Mouse (Mus musculus): ENCODE measurements around the gene Hipk3. TPM values are rescaled to one million over a fixed set of nuclear protein-coding genes. Genes with fewer than 3 reads are reported as not detected.

Hipk3 gene
- polyA plus RNA-seq, 1 experiment from 2014 or later: 71.4 TPM

- no peak for ATAC-seq (ENCODE audit: insufficient number of reproducible peaks, low FRiP score)
- Histone ChIP-seq H3K9me3 (replicated peaks) (no peaks in the 10 kb centered on the region), H3K27ac (ENCODE audit: poor library complexity, severe bottlenecking) (no peak overlapping the region), H3K9ac (no peak overlapping the region), H3K4me1 (replicated peaks) (peaks cover 10% of the 10 kb centered on the region), H3K4me2 (no peak overlapping the region), H3K36me3 (no peaks in the 10 kb centered on the region), H3K4me3 (no peak overlapping the region), H3K27me3 (replicated peaks) (peaks cover 58% of the 10 kb centered on the region)
- WGBS: 79% methylated on average over 3 of the region's 3 CpGs
Measured at GRCm38 (mm10) chr2:104413011-104413410, 81.2 kb downstream of the Hipk3 start.

- Histone ChIP-seq H3K9me3 (replicated peaks) (no peaks in the 10 kb centered on the region), H3K27me3 (replicated peaks) (peaks cover 63% of the 10 kb centered on the region), H3K4me1 (replicated peaks) (peaks cover 10% of the 10 kb centered on the region), H3K4me2 (no peak overlapping the region), H3K36me3 (no peaks in the 10 kb centered on the region), H3K9ac (no peak overlapping the region), H3K4me3 (no peak overlapping the region), H3K27ac (ENCODE audit: poor library complexity, severe bottlenecking) (no peak overlapping the region)
- ATAC-seq (ENCODE audit: insufficient number of reproducible peaks, low FRiP score): no peak
- WGBS: 25% methylated on average over 4 of the region's 4 CpGs
Measured at GRCm38 (mm10) chr2:104412496-104412895, 81.8 kb downstream of the Hipk3 start.

GRCm38 (mm10) chr2:104411806-104412205 is 82.4 kb downstream of the Hipk3 start:
- Histone ChIP-seq H3K9me3 (replicated peaks) (no peaks in the 10 kb centered on the region), H3K27ac (ENCODE audit: poor library complexity, severe bottlenecking) (no peak overlapping the region), H3K36me3 (no peaks in the 10 kb centered on the region), H3K4me2 (no peak overlapping the region), H3K4me1 (replicated peaks) (peaks cover 10% of the 10 kb centered on the region), H3K27me3 (replicated peaks) (peaks cover 70% of the 10 kb centered on the region), H3K9ac (no peak overlapping the region), H3K4me3 (no peak overlapping the region)
- 83% methylated on average over 7 of the region's 7 CpGs for WGBS
- ATAC-seq (ENCODE audit: insufficient number of reproducible peaks, low FRiP score): no peak

DNA sequence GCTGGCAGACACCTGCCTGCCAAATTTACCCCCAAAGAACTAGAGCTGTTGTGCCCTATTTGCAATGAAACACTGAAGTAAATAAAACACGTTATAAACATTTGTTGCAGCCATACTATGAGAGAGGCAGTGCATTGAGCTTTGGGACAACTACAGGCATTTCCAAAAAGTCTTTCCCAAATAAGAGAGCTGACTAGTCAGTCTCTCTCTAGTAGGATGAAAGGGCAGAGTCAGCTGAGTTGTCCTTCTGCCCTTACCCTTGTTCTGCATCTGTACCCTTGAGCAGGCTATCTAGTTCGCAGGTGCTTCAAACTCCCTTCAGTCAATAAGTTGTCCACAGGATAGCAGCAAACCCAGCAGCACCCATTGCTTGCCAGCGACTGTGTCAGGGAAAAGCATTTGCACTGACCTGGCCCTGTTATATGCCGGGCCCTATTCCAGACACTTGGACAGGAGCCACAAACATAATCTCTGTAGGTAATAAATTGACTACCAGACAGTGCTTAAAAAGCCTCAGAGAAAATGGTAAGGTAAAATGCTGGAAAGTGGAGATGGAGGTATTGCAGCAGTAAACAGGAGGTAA is 83.2 kb downstream of the Hipk3 start, which contains the start of gene D430041D05Rik:
Gene D430041D05Rik, minus strand, starts transcription at position 51 of the 583 bp plus-strand sequence.
- no peaks in the 10 kb centered on the region for H3K9me3 ChIP-seq (replicated peaks)
- WGBS: 59% methylated on average over 4 of the region's 4 CpGs
- no peak for ATAC-seq (ENCODE audit: insufficient number of reproducible peaks, low FRiP score)
- peak within 1 kb of the TSS; percentile 98 for H3K4me2 ChIP-seq
- peak within 1 kb of the TSS; percentile 60 for H3K4me3 ChIP-seq
- H3K36me3 ChIP-seq: no peaks in the 10 kb centered on the region
- peaks cover 76% of the 10 kb centered on the region for H3K27me3 ChIP-seq (replicated peaks)
- no peak within 1 kb of the TSS for H3K27ac ChIP-seq (ENCODE audit: poor library complexity, severe bottlenecking)
- H3K4me1 ChIP-seq (replicated peaks): peaks cover 10% of the 10 kb centered on the region
- H3K9ac ChIP-seq: peak within 1 kb of the TSS; percentile 67

DNA sequence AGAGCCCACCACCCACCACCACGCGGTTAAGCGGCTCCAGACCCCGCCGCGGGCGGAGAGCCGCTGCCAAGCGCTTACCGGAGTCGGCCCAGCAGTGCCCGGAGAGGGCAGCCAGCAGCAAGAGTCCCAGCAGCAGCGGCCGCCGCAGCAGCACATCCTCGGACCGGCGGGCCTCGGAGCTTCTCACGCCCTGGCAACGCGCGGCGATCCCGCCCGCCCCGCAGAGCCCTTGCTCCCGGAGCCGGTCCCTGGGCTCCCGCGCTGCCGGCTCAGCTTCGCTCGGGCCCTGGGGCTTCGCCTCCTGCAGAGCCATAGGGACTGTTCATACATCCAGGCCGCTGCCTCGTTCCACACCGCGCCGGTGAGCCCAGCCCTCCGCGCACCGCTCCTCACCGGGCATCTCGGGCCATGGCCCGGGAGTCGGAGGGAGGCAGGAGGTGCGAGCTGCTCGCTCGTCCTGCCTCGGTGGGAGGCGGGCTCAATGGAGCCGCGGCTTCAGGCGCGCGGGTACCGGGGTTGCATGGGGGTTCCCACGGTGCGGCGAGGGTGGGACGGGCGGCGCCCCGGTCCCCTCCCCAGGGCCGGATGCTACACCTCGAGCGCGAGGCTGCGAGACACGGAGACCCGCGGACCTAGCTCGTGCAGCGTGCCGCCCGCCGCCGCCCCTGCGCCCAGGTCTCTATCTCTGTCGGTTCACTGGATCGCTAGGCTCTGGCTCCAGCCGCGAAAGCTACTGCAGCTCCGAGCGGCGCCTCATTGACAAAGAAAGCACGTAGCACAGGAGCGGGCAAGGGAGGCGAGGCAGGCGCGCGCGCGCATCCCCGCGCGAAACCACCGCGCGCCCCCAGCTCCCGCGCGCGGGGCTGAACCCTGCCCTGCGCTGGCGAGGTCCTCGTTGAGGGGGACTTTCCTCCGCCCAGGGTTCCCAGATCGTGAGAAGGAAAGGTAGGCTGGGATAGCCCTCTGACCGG is 84.1 kb downstream of the Hipk3 start:
- ATAC-seq (ENCODE audit: insufficient number of reproducible peaks, low FRiP score): peak; percentile 53; the same call in 1 of the 2 replicates
- H3K9me3 ChIP-seq (replicated peaks): no peaks in the 10 kb centered on the region
- no peak overlapping the region for H3K27ac ChIP-seq (ENCODE audit: poor library complexity, severe bottlenecking)
- H3K4me2 ChIP-seq: peak overlapping the region; percentile 98
- H3K4me1 ChIP-seq (replicated peaks): peaks cover 10% of the 10 kb centered on the region
- WGBS: under 1% methylated on average over 102 of the region's 111 CpGs
- H3K36me3 ChIP-seq: no peaks in the 10 kb centered on the region
- peak overlapping the region; percentile 60 for H3K4me3 ChIP-seq
- peak overlapping the region; percentile 67 for H3K9ac ChIP-seq
- H3K27me3 ChIP-seq (replicated peaks): peaks cover 83% of the 10 kb centered on the region

DNA sequence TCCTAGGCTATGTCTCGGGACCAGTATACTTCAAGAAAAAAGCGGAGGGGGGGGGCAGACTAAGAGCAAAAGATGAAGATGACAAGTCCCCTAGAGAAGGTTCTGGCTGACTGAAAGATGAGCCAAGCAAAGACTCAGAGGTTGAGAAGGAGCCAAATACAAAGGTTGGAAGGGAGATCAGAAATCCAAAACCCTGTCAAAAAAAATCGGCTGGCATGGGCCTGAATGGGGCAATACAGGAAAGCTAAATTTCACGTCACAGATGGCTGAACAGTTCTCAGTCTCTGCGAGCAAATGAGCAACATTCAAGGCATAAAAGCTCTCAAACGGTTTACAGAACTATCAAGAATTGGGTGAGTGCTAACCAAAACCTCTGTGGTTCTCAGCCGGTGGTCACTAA is 85.9 kb downstream of the Hipk3 start:
- H3K4me1 ChIP-seq (replicated peaks): peaks cover 10% of the 10 kb centered on the region

DNA sequence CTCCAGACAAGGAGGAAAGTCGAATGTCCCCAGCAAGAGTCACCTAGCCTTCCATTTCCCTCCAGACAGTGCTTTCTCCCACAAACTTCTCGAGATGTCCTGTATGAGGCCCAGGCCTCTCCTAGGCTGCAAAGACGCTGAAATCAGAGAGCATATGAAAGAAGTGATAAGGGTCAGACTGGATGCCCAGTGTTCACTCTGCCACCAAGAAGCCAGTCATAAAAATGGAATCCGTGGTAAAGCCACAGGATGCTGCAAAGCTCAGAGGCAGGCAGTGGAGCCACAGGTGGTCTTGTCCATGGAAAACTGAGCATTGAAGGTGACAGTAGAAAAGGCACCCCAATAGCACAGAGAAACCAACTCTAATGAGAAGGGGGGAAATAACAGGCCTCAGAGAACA is 86.3 kb downstream of the Hipk3 start:
- Histone ChIP-seq H3K27ac (ENCODE audit: poor library complexity, severe bottlenecking) (no peak overlapping the region), H3K9ac (no peak overlapping the region), H3K36me3 (no peaks in the 10 kb centered on the region), H3K4me1 (replicated peaks) (peaks cover 10% of the 10 kb centered on the region), H3K4me2 (no peak overlapping the region), H3K4me3 (no peak overlapping the region), H3K9me3 (replicated peaks) (no peaks in the 10 kb centered on the region), H3K27me3 (replicated peaks) (peaks cover 73% of the 10 kb centered on the region)
- no peak for ATAC-seq (ENCODE audit: insufficient number of reproducible peaks, low FRiP score)
- WGBS: 54% methylated on average over 4 of the region's 4 CpGs

More for the DNA sequence above, 85.9 kb downstream of the Hipk3 start:
- Histone ChIP-seq H3K9ac (no peak overlapping the region), H3K4me3 (no peak overlapping the region), H3K27ac (ENCODE audit: poor library complexity, severe bottlenecking) (no peak overlapping the region), H3K27me3 (replicated peaks) (peaks cover 78% of the 10 kb centered on the region), H3K36me3 (no peaks in the 10 kb centered on the region), H3K9me3 (replicated peaks) (no peaks in the 10 kb centered on the region), H3K4me2 (no peak overlapping the region)
- no peak for ATAC-seq (ENCODE audit: insufficient number of reproducible peaks, low FRiP score)
- WGBS: 71% methylated on average over 7 of the region's 7 CpGs

GRCm38 (mm10) chr2:104404036-104404435 is 90.2 kb downstream of the Hipk3 start:
- Histone ChIP-seq H3K36me3 (no peaks in the 10 kb centered on the region), H3K9me3 (replicated peaks) (peaks cover 11% of the 10 kb centered on the region; the same call in 1 of the 2 replicates), H3K4me3 (no peak overlapping the region), H3K27me3 (replicated peaks) (peaks cover 35% of the 10 kb centered on the region), H3K4me2 (no peak overlapping the region), H3K4me1 (replicated peaks) (no peaks in the 10 kb centered on the region), H3K9ac (no peak overlapping the region), H3K27ac (ENCODE audit: poor library complexity, severe bottlenecking) (no peak overlapping the region)
- no peak for ATAC-seq (ENCODE audit: insufficient number of reproducible peaks, low FRiP score)
- WGBS: 84% methylated on average over 6 of the region's 6 CpGs

- Histone ChIP-seq H3K9ac (no peak overlapping the region), H3K36me3 (no peaks in the 10 kb centered on the region), H3K4me1 (replicated peaks) (no peaks in the 10 kb centered on the region), H3K4me3 (no peak overlapping the region), H3K27ac (ENCODE audit: poor library complexity, severe bottlenecking) (no peak overlapping the region), H3K9me3 (replicated peaks) (peaks cover 11% of the 10 kb centered on the region; the same call in 1 of the 2 replicates), H3K4me2 (no peak overlapping the region), H3K27me3 (replicated peaks) (no peaks in the 10 kb centered on the region)
- WGBS: 74% methylated on average over 6 of the region's 6 CpGs
- ATAC-seq (ENCODE audit: insufficient number of reproducible peaks, low FRiP score): no peak
Measured at GRCm38 (mm10) chr2:104398651-104399290, 95.5 kb downstream of the Hipk3 start.

- 82% methylated on average over 9 of the region's 9 CpGs for WGBS
- Histone ChIP-seq H3K4me1 (replicated peaks) (no peaks in the 10 kb centered on the region), H3K27me3 (replicated peaks) (no peaks in the 10 kb centered on the region), H3K9ac (no peak overlapping the region), H3K4me2 (no peak overlapping the region), H3K9me3 (replicated peaks) (peaks cover 9% of the 10 kb centered on the region; the same call in 1 of the 2 replicates), H3K4me3 (no peak overlapping the region), H3K36me3 (no peaks in the 10 kb centered on the region), H3K27ac (ENCODE audit: poor library complexity, severe bottlenecking) (no peak overlapping the region)
- ATAC-seq (ENCODE audit: insufficient number of reproducible peaks, low FRiP score): no peak
Measured at GRCm38 (mm10) chr2:104395961-104396360, 98.3 kb downstream of the Hipk3 start.

DNA sequence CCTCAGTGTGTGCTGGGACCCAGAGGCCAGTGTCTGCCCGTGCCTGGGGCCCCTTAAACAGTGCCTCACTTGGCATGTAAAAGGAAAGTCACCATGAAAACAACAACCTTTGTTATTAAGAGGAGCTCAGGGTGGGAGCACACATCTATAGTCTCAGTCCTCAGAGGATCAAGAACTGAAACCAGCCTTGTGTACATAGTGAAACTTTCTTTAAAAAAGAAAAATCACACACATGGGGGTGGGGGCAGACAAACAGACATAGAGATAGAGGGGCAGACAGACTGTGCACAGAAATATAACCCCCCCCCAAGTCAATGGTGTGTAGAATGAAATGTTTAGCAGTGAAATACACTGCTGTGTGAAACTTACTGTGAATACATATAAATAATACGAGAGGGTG is 99.5 kb downstream of the Hipk3 start:
- H3K9me3 ChIP-seq (replicated peaks): 0 out of 2 replicates have a peak, but pooled peaks cover under 1% of the 10 kb centered on the region
- H3K9ac ChIP-seq: no peak overlapping the region
- H3K36me3 ChIP-seq: no peaks in the 10 kb centered on the region
- no peak for ATAC-seq (ENCODE audit: insufficient number of reproducible peaks, low FRiP score)
- no peaks in the 10 kb centered on the region for H3K27me3 ChIP-seq (replicated peaks)
- H3K4me2 ChIP-seq: no peak overlapping the region
- H3K4me1 ChIP-seq (replicated peaks): no peaks in the 10 kb centered on the region
- no peak overlapping the region for H3K4me3 ChIP-seq
- WGBS: 65% methylated on average over 2 of the region's 2 CpGs
- H3K27ac ChIP-seq (ENCODE audit: poor library complexity, severe bottlenecking): no peak overlapping the region

Measured in heart, embryonic 12.5 days (tissue).